Mouse (Mus musculus) megakaryocyte, embryonic 14.5 days (primary cell): ENCODE measurements at regions not wholly inside any gene's neighbourhood (a gene's known extent, or its start where the extent isn't known, plus 50 kb on each side); places are given as distances from the start of the nearest gene placed in this dataset.
"Not testable (repeated sequence)": the region's sequence is repeated elsewhere in the genome, so short reads cannot be mapped to it uniquely, and the experiment has no call there.

ENCODE experiments used
- FLI1 ChIP-seq: IDR thresholded peaks from 2 replicates; pipeline ENCODE4 v1.6.1; 2012; ENCODE audit warnings: low read length, inconsistent platforms, mixed read lengths
- GATA1 ChIP-seq: IDR thresholded peaks from 3 replicates; pipeline ENCODE4 v1.6.1; 2012; ENCODE audit warnings: mixed read lengths, low read length, inconsistent platforms, borderline replicate concordance

GRCm38 (mm10) chr8:20135626-20136025 is 227.4 kb downstream of the Gm15319 start:
- not testable (repeated sequence) for TF ChIP-seq FLI1, GATA1
